Mouse (Mus musculus) layer of hippocampus, adult 11-12 months (tissue): ENCODE measurements around the gene 4933425L06Rik.

Experiments
- DNase-seq: peaks from one replicate; pipeline ENCODE4 v3.0.0; 2022; ENCODE audit warnings: low spot score

4933425L06Rik gene

GRCm38 (mm10) chr13:105134397-105134796 lies 52.5 kb downstream of the 4933425L06Rik start:
- DNase-seq = no peak

GRCm38 (mm10) chr13:105139881-105140280 lies 58.0 kb downstream of the 4933425L06Rik start:
- no peak for DNase-seq

DNA sequence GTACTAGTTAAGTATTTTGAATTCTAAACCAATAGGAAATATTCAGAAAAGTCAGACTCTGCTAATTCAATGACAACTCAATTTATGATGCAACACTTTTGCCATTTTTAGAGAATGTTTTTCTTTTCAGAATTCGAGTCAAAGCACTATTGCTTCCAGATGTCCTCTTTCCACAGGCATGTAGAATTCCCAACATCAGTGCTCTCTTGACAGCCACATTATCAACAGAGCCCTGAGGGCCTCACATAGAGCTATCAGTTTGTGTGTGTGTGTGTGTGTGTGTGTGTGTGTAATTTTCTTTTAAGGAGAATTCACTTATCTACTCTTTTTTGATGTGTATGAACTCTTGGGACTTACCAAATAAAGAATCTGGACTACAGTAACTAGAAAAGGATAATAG lies 64.9 kb downstream of the 4933425L06Rik start:
- no peak for DNase-seq

DNA sequence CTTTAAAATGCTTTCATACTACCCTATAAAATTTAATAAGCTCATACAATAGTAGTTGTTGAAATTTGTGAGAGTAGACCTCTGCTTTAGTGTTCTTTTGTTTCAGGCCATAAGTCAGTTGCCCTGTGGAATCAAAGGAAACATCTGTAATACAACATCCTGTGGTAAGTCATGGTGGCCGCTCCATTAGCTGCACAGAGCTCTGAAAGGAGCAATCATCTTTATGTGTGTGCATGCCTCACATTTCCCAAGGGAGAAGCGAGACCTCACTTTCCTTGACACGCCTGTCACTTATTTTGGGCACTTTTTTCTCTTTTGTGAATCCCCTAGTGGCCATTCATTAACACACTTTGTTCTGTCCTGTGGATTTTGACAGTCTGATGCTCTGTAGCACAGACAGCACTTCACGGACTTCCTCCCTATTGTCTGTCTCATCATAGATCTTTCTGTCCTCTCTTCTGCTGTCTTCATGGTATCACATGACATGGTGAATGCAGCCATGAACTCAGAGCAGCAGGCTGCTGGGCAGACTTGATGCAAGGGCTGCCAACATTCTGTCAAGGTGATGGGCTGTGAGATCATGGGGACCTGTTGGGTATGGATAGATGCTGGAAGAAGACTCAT lies 66.0 kb downstream of the 4933425L06Rik start:
- DNase-seq = no peak

GRCm38 (mm10) chr13:105150006-105150405 lies 68.1 kb downstream of the 4933425L06Rik start:
- no peak for DNase-seq

DNA sequence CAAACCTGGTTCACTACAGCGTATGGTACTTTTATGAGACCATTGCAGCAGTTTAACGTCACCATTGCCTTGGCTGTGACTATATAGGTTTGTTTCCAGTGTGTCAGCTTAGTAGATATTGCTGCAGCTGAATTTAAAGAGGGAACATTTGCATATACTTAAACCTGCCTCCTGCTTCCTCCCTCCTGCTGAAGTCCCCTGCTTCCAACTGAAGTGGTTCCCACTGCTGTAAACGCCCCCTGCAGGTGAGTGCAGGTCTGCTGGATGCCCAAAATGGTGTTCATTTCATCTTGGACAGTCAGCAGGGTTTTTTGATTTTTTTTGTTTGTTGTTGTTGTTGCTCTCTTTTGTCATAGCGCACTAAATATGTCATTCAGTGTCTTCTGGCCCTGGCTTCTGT lies 72.0 kb downstream of the 4933425L06Rik start:
- peak; percentile 22 for DNase-seq

DNA sequence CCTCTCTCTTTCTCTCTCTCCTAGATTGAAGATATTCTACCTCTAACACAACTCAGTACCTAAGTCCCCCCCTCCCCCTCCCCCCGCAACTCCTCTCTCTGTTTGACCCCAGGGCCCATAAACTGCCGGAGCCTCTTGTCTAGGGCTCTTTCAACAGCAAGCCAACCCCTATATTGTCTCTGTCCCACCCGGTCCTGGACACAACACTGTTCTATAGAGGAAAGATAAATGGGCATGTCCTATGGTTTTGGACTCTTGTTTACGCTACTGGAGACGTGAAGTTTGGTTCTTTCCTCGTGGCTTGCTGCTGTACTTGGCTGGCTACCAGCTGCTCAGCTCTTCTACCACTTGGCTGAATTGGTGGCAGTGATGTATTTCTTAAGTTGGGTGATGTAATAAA lies 83.5 kb downstream of the 4933425L06Rik start:
- DNase-seq = no peak
